Mouse (Mus musculus): ENCODE results near the gene Tmem178b. TPM values are rescaled to one million over a fixed set of nuclear protein-coding genes. Genes with fewer than 3 reads are reported as not detected.

Tmem178b gene
- total RNA-seq (2014; fragmentation: Nextera tagmentation) (not detected in 2 replicates), total RNA-seq (2017) (0.12 and 0.16 TPM in 2 replicates), polyA plus RNA-seq (2012) (not detected in 2 replicates)

GRCm38 (mm10) chr6:39872901-39873591, at the start of gene Tmem178b:
Gene Tmem178b (plus strand): TSS chr6:39873271.
- Histone ChIP-seq H3K4me3 (ENCODE audit: low read depth, low read length) (no peak within 1 kb of the TSS), H3K9me3 (replicated peaks) (peaks cover 3% of the 10 kb centered on the region; the same call in 1 of the 2 replicates), H3K27me3 (ENCODE audit: insufficient read depth, low read length) (peaks cover 31% of the 10 kb centered on the region), H3K4me1 (ENCODE audit: insufficient read depth, low read depth, low read length) (no peaks in the 10 kb centered on the region), H3K36me3 (replicated peaks) (no peaks in the 10 kb centered on the region)
- DNase-seq (ENCODE audit: low spot score) = no peak
- no peak for ATAC-seq (ENCODE audit: extremely low read depth, insufficient number of reproducible peaks, low FRiP score, poor library complexity, severe bottlenecking)
- no peak for TF ChIP-seq TAL1 (conservative IDR thresholded peaks at IDR 0.05; ENCODE audit: low read depth, low read length)
- no peak for TF ChIP-seq POLR2AphosphoS5 (IDR thresholded peaks at IDR 0.05; ENCODE audit: insufficient replicate concordance, low read depth, low read length)
- TF ChIP-seq CTCF (IDR thresholded peaks at IDR 0.05; ENCODE audit: low read depth, low read length) = no peak
- no peak for TF ChIP-seq GATA2 (IDR thresholded peaks at IDR 0.05; ENCODE audit: borderline replicate concordance, low read depth, low read length)
- TF ChIP-seq GATA1 (IDR thresholded peaks at IDR 0.05; ENCODE audit: borderline replicate concordance, low read length) = no peak

GRCm38 (mm10) chr6:39828736-39829135, 44.3 kb upstream of the Tmem178b start:
- TF ChIP-seq CTCF (IDR thresholded peaks at IDR 0.05; ENCODE audit: low read depth, low read length) (no peak), POLR2AphosphoS5 (IDR thresholded peaks at IDR 0.05; ENCODE audit: insufficient replicate concordance, low read depth, low read length) (no peak), TAL1 (conservative IDR thresholded peaks at IDR 0.05; ENCODE audit: low read depth, low read length) (no peak), GATA2 (IDR thresholded peaks at IDR 0.05; ENCODE audit: borderline replicate concordance, low read depth, low read length) (no peak), GATA1 (IDR thresholded peaks at IDR 0.05; ENCODE audit: borderline replicate concordance, low read length) (no peak)
- Histone ChIP-seq H3K9me3 (replicated peaks) (no peaks in the 10 kb centered on the region), H3K27me3 (ENCODE audit: insufficient read depth, low read length) (peaks cover 5% of the 10 kb centered on the region; the same call in 1 of the 2 replicates), H3K4me3 (ENCODE audit: low read depth, low read length) (no peak overlapping the region), H3K4me1 (ENCODE audit: insufficient read depth, low read depth, low read length) (no peaks in the 10 kb centered on the region), H3K36me3 (replicated peaks) (no peaks in the 10 kb centered on the region)
- ATAC-seq (ENCODE audit: extremely low read depth, insufficient number of reproducible peaks, low FRiP score, poor library complexity, severe bottlenecking) = no peak
- DNase-seq (ENCODE audit: low spot score) = no peak

GRCm38 (mm10) chr6:39843698-39844342, 29.3 kb upstream of the Tmem178b start:
- ATAC-seq (ENCODE audit: extremely low read depth, insufficient number of reproducible peaks, low FRiP score, poor library complexity, severe bottlenecking) (no peak), DNase-seq (ENCODE audit: low spot score) (no peak)
- no peaks in the 10 kb centered on the region for H3K4me1 ChIP-seq (ENCODE audit: insufficient read depth, low read depth, low read length)
- H3K9me3 ChIP-seq (replicated peaks) = no peaks in the 10 kb centered on the region
- H3K36me3 ChIP-seq (replicated peaks) = no peaks in the 10 kb centered on the region
- TF ChIP-seq CTCF (IDR thresholded peaks at IDR 0.05; ENCODE audit: low read depth, low read length) = no peak
- TF ChIP-seq GATA2 (IDR thresholded peaks at IDR 0.05; ENCODE audit: borderline replicate concordance, low read depth, low read length) = no peak
- TF ChIP-seq POLR2AphosphoS5 (IDR thresholded peaks at IDR 0.05; ENCODE audit: insufficient replicate concordance, low read depth, low read length) = no peak
- no peak for TF ChIP-seq TAL1 (conservative IDR thresholded peaks at IDR 0.05; ENCODE audit: low read depth, low read length)
- TF ChIP-seq GATA1 (IDR thresholded peaks at IDR 0.05; ENCODE audit: borderline replicate concordance, low read length) = no peak
- no peak overlapping the region for H3K4me3 ChIP-seq (ENCODE audit: low read depth, low read length)
- H3K27me3 ChIP-seq (ENCODE audit: insufficient read depth, low read length) = no peaks in the 10 kb centered on the region

- DNase-seq (ENCODE audit: low spot score) (no peak), ATAC-seq (ENCODE audit: extremely low read depth, insufficient number of reproducible peaks, low FRiP score, poor library complexity, severe bottlenecking) (no peak)
- Histone ChIP-seq H3K4me3 (ENCODE audit: low read depth, low read length) (no peak overlapping the region), H3K36me3 (replicated peaks) (no peaks in the 10 kb centered on the region), H3K9me3 (replicated peaks) (no peaks in the 10 kb centered on the region), H3K27me3 (ENCODE audit: insufficient read depth, low read length) (no peaks in the 10 kb centered on the region), H3K4me1 (ENCODE audit: insufficient read depth, low read depth, low read length) (no peaks in the 10 kb centered on the region)
- no peak for TF ChIP-seq CTCF (IDR thresholded peaks at IDR 0.05; ENCODE audit: low read depth, low read length)
- no peak for TF ChIP-seq GATA2 (IDR thresholded peaks at IDR 0.05; ENCODE audit: borderline replicate concordance, low read depth, low read length)
- TF ChIP-seq TAL1 (conservative IDR thresholded peaks at IDR 0.05; ENCODE audit: low read depth, low read length) = no peak
- no peak for TF ChIP-seq GATA1 (IDR thresholded peaks at IDR 0.05; ENCODE audit: borderline replicate concordance, low read length)
- TF ChIP-seq POLR2AphosphoS5 (IDR thresholded peaks at IDR 0.05; ENCODE audit: insufficient replicate concordance, low read depth, low read length) = no peak
These were observed 25.5 kb upstream of the Tmem178b start for GRCm38 (mm10) chr6:39847538-39847937.

GRCm38 (mm10) chr6:39848766-39849165, 24.3 kb upstream of the Tmem178b start:
- H3K9me3 ChIP-seq (replicated peaks) = no peaks in the 10 kb centered on the region
- H3K36me3 ChIP-seq (replicated peaks) = no peaks in the 10 kb centered on the region
- H3K4me1 ChIP-seq (ENCODE audit: insufficient read depth, low read depth, low read length) = no peaks in the 10 kb centered on the region
- no peaks in the 10 kb centered on the region for H3K27me3 ChIP-seq (ENCODE audit: insufficient read depth, low read length)
- H3K4me3 ChIP-seq (ENCODE audit: low read depth, low read length) = no peak overlapping the region
- no peak for TF ChIP-seq GATA2 (IDR thresholded peaks at IDR 0.05; ENCODE audit: borderline replicate concordance, low read depth, low read length)
- peak; percentile 35; the same call in 1 of the 2 replicates for TF ChIP-seq CTCF (IDR thresholded peaks at IDR 0.05; ENCODE audit: low read depth, low read length)
- ATAC-seq (ENCODE audit: extremely low read depth, insufficient number of reproducible peaks, low FRiP score, poor library complexity, severe bottlenecking) (no peak), DNase-seq (ENCODE audit: low spot score) (peak; percentile 14)

- TF ChIP-seq POLR2AphosphoS5 (IDR thresholded peaks at IDR 0.05; ENCODE audit: insufficient replicate concordance, low read depth, low read length) (no peak), TAL1 (conservative IDR thresholded peaks at IDR 0.05; ENCODE audit: low read depth, low read length) (no peak), CTCF (IDR thresholded peaks at IDR 0.05; ENCODE audit: low read depth, low read length) (no peak), GATA2 (IDR thresholded peaks at IDR 0.05; ENCODE audit: borderline replicate concordance, low read depth, low read length) (no peak), GATA1 (IDR thresholded peaks at IDR 0.05; ENCODE audit: borderline replicate concordance, low read length) (no peak)
- H3K4me1 ChIP-seq (ENCODE audit: insufficient read depth, low read depth, low read length) = no peaks in the 10 kb centered on the region
- H3K36me3 ChIP-seq (replicated peaks) = no peaks in the 10 kb centered on the region
- DNase-seq (ENCODE audit: low spot score) (no peak), ATAC-seq (ENCODE audit: extremely low read depth, insufficient number of reproducible peaks, low FRiP score, poor library complexity, severe bottlenecking) (no peak)
- no peaks in the 10 kb centered on the region for H3K27me3 ChIP-seq (ENCODE audit: insufficient read depth, low read length)
- H3K9me3 ChIP-seq (replicated peaks) = no peaks in the 10 kb centered on the region
- no peak overlapping the region for H3K4me3 ChIP-seq (ENCODE audit: low read depth, low read length)
These were observed 23.4 kb upstream of the Tmem178b start for GRCm38 (mm10) chr6:39849667-39850066.
